Mouse (Mus musculus) lung, postnatal 36 days (tissue): Measurements from ENCODE around the gene Ppp1r2.

Source experiments
- DNase-seq: peaks from one replicate; pipeline ENCODE4 v3.0.0; 2022; ENCODE audit warnings: mixed read lengths

Gene Ppp1r2

GRCm38 (mm10) chr16:31287712-31288111, 12.6 kb upstream of the Ppp1r2 start:
- DNase-seq = no peak

- DNase-seq = no peak
Measured at GRCm38 (mm10) chr16:31286801-31287488, 11.9 kb upstream of the Ppp1r2 start.

GRCm38 (mm10) chr16:31281981-31282380, 6.9 kb upstream of the Ppp1r2 start:
- DNase-seq = peak; percentile 69

- no peak for DNase-seq
Measured at GRCm38 (mm10) chr16:31280176-31280575, 5.1 kb upstream of the Ppp1r2 start.

- DNase-seq = no peak
Measured at GRCm38 (mm10) chr16:31278581-31278980, 3.5 kb upstream of the Ppp1r2 start.

- no peak for DNase-seq
Measured at GRCm38 (mm10) chr16:31278081-31278480, 3.0 kb upstream of the Ppp1r2 start.

GRCm38 (mm10) chr16:31276962-31277361, 1.9 kb upstream of the Ppp1r2 start:
- DNase-seq = peak; percentile 46

GRCm38 (mm10) chr16:31276539-31276938, 1.5 kb upstream of the Ppp1r2 start:
- peak; percentile 86 for DNase-seq

- no peak for DNase-seq
Measured at GRCm38 (mm10) chr16:31274084-31274483, 993 bp downstream of the Ppp1r2 start.

- no peak for DNase-seq
Measured at GRCm38 (mm10) chr16:31266692-31267091, 8.4 kb downstream of the Ppp1r2 start.

GRCm38 (mm10) chr16:31256151-31256550, 18.9 kb downstream of the Ppp1r2 start:
- no peak for DNase-seq

- no peak for DNase-seq
Measured at GRCm38 (mm10) chr16:31255685-31256084, 19.4 kb downstream of the Ppp1r2 start.

- no peak for DNase-seq
Measured at GRCm38 (mm10) chr16:31249401-31249800, 25.7 kb downstream of the Ppp1r2 start.

GRCm38 (mm10) chr16:31248717-31249116, 26.4 kb downstream of the Ppp1r2 start:
- DNase-seq = no peak

- no peak for DNase-seq
Measured at GRCm38 (mm10) chr16:31247442-31247841, 27.6 kb downstream of the Ppp1r2 start.

GRCm38 (mm10) chr16:31244053-31244452, 31.0 kb downstream of the Ppp1r2 start:
- DNase-seq = no peak

- no peak for DNase-seq
Measured at GRCm38 (mm10) chr16:31241433-31241832, 33.6 kb downstream of the Ppp1r2 start.

GRCm38 (mm10) chr16:31240569-31240968, 34.5 kb downstream of the Ppp1r2 start:
- no peak for DNase-seq

GRCm38 (mm10) chr16:31238281-31238680, 36.8 kb downstream of the Ppp1r2 start:
- DNase-seq = no peak

GRCm38 (mm10) chr16:31235457-31236310, 39.4 kb downstream of the Ppp1r2 start:
- peak; percentile 39 for DNase-seq

GRCm38 (mm10) chr16:31234808-31235456, 40.1 kb downstream of the Ppp1r2 start:
- no peak for DNase-seq

GRCm38 (mm10) chr16:31234356-31234755, 40.7 kb downstream of the Ppp1r2 start:
- no peak for DNase-seq

GRCm38 (mm10) chr16:31233541-31234339, 41.3 kb downstream of the Ppp1r2 start:
- DNase-seq = peak; percentile 90
